Mouse (Mus musculus): ENCODE data around the gene Trex1. TPM values are rescaled to one million over a fixed set of nuclear protein-coding genes. Genes with fewer than 3 reads are reported as not detected.

The Trex1 gene
- total RNA-seq (2014; rRNA removed), result 22.5 and 28.1 TPM in 2 replicates
- polyA plus RNA-seq (2015; fragmentation: Nextera tagmentation; extraction: Ambion mirVana), result 14.8 and 18.6 TPM in 2 replicates

- H3K9ac ChIP-seq (replicated peaks; ENCODE audit: low read length, poor library complexity, severe bottlenecking), result peak within 1 kb of the TSS; percentile 54
- 17% methylated on average over 15 of the region's 15 CpGs for WGBS
- H3K4me1 ChIP-seq (ENCODE audit: insufficient read depth, low read length), result peaks cover 13% of the 10 kb centered on the region
- H3K27me3 ChIP-seq (ENCODE audit: insufficient read depth, low read length), result no peaks in the 10 kb centered on the region
- TF ChIP-seq CTCF (IDR thresholded peaks at IDR 0.05), result peak; percentile 99
- H3K36me3 ChIP-seq (ENCODE audit: insufficient read depth, low read length), result peaks cover 46% of the 10 kb centered on the region
- DNase-seq (ENCODE audit: low spot score), result peak; percentile 92
- peak within 1 kb of the TSS; percentile 53 for H3K4me2 ChIP-seq (ENCODE audit: low read depth, low read length, poor library complexity, severe bottlenecking)
- peak within 1 kb of the TSS; percentile 75 for H3K27ac ChIP-seq (ENCODE audit: low read depth, low read length)
- peak; percentile 77 for ATAC-seq (ENCODE audit: low FRiP score)
- H3K4me3 ChIP-seq (ENCODE audit: low read depth, low read length), result peak within 1 kb of the TSS; percentile 34
- no peaks in the 10 kb centered on the region for H3K9me3 ChIP-seq (ENCODE audit: low read length)
Observed at GRCm38 (mm10) chr9:109059136-109059903, at the start of gene Trex1. Gene Trex1, minus strand, starts transcription at chr9:109059734.

- no peak overlapping the region for H3K4me3 ChIP-seq (ENCODE audit: low read depth, low read length)
- H3K9ac ChIP-seq (replicated peaks; ENCODE audit: low read length, poor library complexity, severe bottlenecking), result no peak overlapping the region
- H3K36me3 ChIP-seq (ENCODE audit: insufficient read depth, low read length), result peaks cover 82% of the 10 kb centered on the region
- ATAC-seq (ENCODE audit: low FRiP score) (no peak), DNase-seq (ENCODE audit: low spot score) (no peak)
- no peak overlapping the region for H3K27ac ChIP-seq (ENCODE audit: low read depth, low read length)
- WGBS, result 87% methylated on average over 5 of the region's 6 CpGs
- H3K9me3 ChIP-seq (ENCODE audit: low read length), result no peaks in the 10 kb centered on the region
- no peaks in the 10 kb centered on the region for H3K4me1 ChIP-seq (ENCODE audit: insufficient read depth, low read length)
- H3K27me3 ChIP-seq (ENCODE audit: insufficient read depth, low read length), result no peaks in the 10 kb centered on the region
- H3K4me2 ChIP-seq (ENCODE audit: low read depth, low read length, poor library complexity, severe bottlenecking), result no peak overlapping the region
- TF ChIP-seq CTCF (IDR thresholded peaks at IDR 0.05), result no peak
Observed at GRCm38 (mm10) chr9:109107341-109107740, 47.8 kb upstream of the Trex1 start.

- TF ChIP-seq CTCF (IDR thresholded peaks at IDR 0.05), result no peak
- no peak overlapping the region for H3K4me2 ChIP-seq (ENCODE audit: low read depth, low read length, poor library complexity, severe bottlenecking)
- H3K4me3 ChIP-seq (ENCODE audit: low read depth, low read length), result no peak overlapping the region
- no peaks in the 10 kb centered on the region for H3K9me3 ChIP-seq (ENCODE audit: low read length)
- H3K27ac ChIP-seq (ENCODE audit: low read depth, low read length), result no peak overlapping the region
- no peak overlapping the region for H3K9ac ChIP-seq (replicated peaks; ENCODE audit: low read length, poor library complexity, severe bottlenecking)
- H3K4me1 ChIP-seq (ENCODE audit: insufficient read depth, low read length), result no peaks in the 10 kb centered on the region
- ATAC-seq (ENCODE audit: low FRiP score) (no peak), DNase-seq (ENCODE audit: low spot score) (no peak)
- peaks cover 68% of the 10 kb centered on the region for H3K36me3 ChIP-seq (ENCODE audit: insufficient read depth, low read length)
- no peaks in the 10 kb centered on the region for H3K27me3 ChIP-seq (ENCODE audit: insufficient read depth, low read length)
- WGBS, result 95% methylated on average over 12 of the region's 12 CpGs
Observed at GRCm38 (mm10) chr9:109105648-109106047, 46.1 kb upstream of the Trex1 start.

- Histone ChIP-seq H3K9me3 (ENCODE audit: low read length) (no peaks in the 10 kb centered on the region), H3K4me1 (ENCODE audit: insufficient read depth, low read length) (no peaks in the 10 kb centered on the region), H3K9ac (replicated peaks; ENCODE audit: low read length, poor library complexity, severe bottlenecking) (no peak overlapping the region), H3K4me2 (ENCODE audit: low read depth, low read length, poor library complexity, severe bottlenecking) (no peak overlapping the region), H3K36me3 (ENCODE audit: insufficient read depth, low read length) (peaks cover 65% of the 10 kb centered on the region), H3K27me3 (ENCODE audit: insufficient read depth, low read length) (no peaks in the 10 kb centered on the region), H3K27ac (ENCODE audit: low read depth, low read length) (peak overlapping the region; percentile 18; the same call in 1 of the 2 replicates), H3K4me3 (ENCODE audit: low read depth, low read length) (no peak overlapping the region)
- DNase-seq (ENCODE audit: low spot score), result peak; percentile 58
- TF ChIP-seq CTCF (IDR thresholded peaks at IDR 0.05), result no peak
- ATAC-seq (ENCODE audit: low FRiP score), result peak; percentile 21; the same call in 1 of the 2 replicates
- 78% methylated on average over 12 of the region's 12 CpGs for WGBS
Observed at GRCm38 (mm10) chr9:109105011-109105410, 45.5 kb upstream of the Trex1 start.

GRCm38 (mm10) chr9:109104083-109104482, 44.5 kb upstream of the Trex1 start:
- 91% methylated on average over 9 of the region's 9 CpGs for WGBS
- H3K36me3 ChIP-seq (ENCODE audit: insufficient read depth, low read length), result peaks cover 62% of the 10 kb centered on the region
- no peaks in the 10 kb centered on the region for H3K4me1 ChIP-seq (ENCODE audit: insufficient read depth, low read length)
- H3K4me2 ChIP-seq (ENCODE audit: low read depth, low read length, poor library complexity, severe bottlenecking), result no peak overlapping the region
- DNase-seq (ENCODE audit: low spot score), result no peak
- H3K27ac ChIP-seq (ENCODE audit: low read depth, low read length), result no peak overlapping the region
- no peak overlapping the region for H3K9ac ChIP-seq (replicated peaks; ENCODE audit: low read length, poor library complexity, severe bottlenecking)
- no peaks in the 10 kb centered on the region for H3K9me3 ChIP-seq (ENCODE audit: low read length)
- H3K27me3 ChIP-seq (ENCODE audit: insufficient read depth, low read length), result no peaks in the 10 kb centered on the region
- no peak for TF ChIP-seq CTCF (IDR thresholded peaks at IDR 0.05)
- no peak for ATAC-seq (ENCODE audit: low FRiP score)
- no peak overlapping the region for H3K4me3 ChIP-seq (ENCODE audit: low read depth, low read length)

GRCm38 (mm10) chr9:109103250-109103649, 43.7 kb upstream of the Trex1 start:
- no peak overlapping the region for H3K4me3 ChIP-seq (ENCODE audit: low read depth, low read length)
- 0 out of 2 replicates have a peak overlapping the region, but pooled peaks have one; percentile 19 for H3K9ac ChIP-seq (replicated peaks; ENCODE audit: low read length, poor library complexity, severe bottlenecking)
- H3K27ac ChIP-seq (ENCODE audit: low read depth, low read length), result no peak overlapping the region
- peaks cover 54% of the 10 kb centered on the region for H3K36me3 ChIP-seq (ENCODE audit: insufficient read depth, low read length)
- H3K4me2 ChIP-seq (ENCODE audit: low read depth, low read length, poor library complexity, severe bottlenecking), result no peak overlapping the region
- no peak for TF ChIP-seq CTCF (IDR thresholded peaks at IDR 0.05)
- 68% methylated on average over 7 of the region's 7 CpGs for WGBS
- H3K4me1 ChIP-seq (ENCODE audit: insufficient read depth, low read length), result 0 out of 2 replicates have a peak, but pooled peaks cover 5% of the 10 kb centered on the region
- no peak for ATAC-seq (ENCODE audit: low FRiP score)
- H3K27me3 ChIP-seq (ENCODE audit: insufficient read depth, low read length), result no peaks in the 10 kb centered on the region
- H3K9me3 ChIP-seq (ENCODE audit: low read length), result no peaks in the 10 kb centered on the region
- no peak for DNase-seq (ENCODE audit: low spot score)

Measured in midbrain, postnatal 0 days (tissue).